Mouse (Mus musculus): ENCODE results near the gene Gm10778. TPM values are rescaled to one million over a fixed set of nuclear protein-coding genes. Genes with fewer than 3 reads are reported as not detected.
"Not testable (repeated sequence)": the region's sequence is repeated elsewhere in the genome, so short reads cannot be mapped to it uniquely, and the experiment has no call there.

Gm10778 gene
- polyA plus RNA-seq, 1 experiment from 2014 or later: 8.2 TPM

- H3K4me2 ChIP-seq (ENCODE audit: low read length); H3K36me3 ChIP-seq (ENCODE audit: control insufficient read depth, insufficient read depth, low read length); H3K9me3 ChIP-seq (ENCODE audit: control insufficient read depth, low read length); ATAC-seq (ENCODE audit: low FRiP score, low TSS enrichment); H3K9ac ChIP-seq (replicated peaks; ENCODE audit: low read length); H3K4me3 ChIP-seq (replicated peaks; ENCODE audit: low read depth, low read length); DNase-seq; H3K27ac ChIP-seq (replicated peaks; ENCODE audit: low read depth, low read length); H3K27me3 ChIP-seq (ENCODE audit: control insufficient read depth, insufficient read depth, low read length): not testable (repeated sequence)
- 40% methylated on average over 4 of the region's 4 CpGs for WGBS
- peaks cover 22% of the 10 kb centered on the region for H3K4me1 ChIP-seq (ENCODE audit: control insufficient read depth, insufficient read depth, low read length)
Measured at GRCm38 (mm10) chr10:81640825-81641224, 8.0 kb upstream of the Gm10778 start.

GRCm38 (mm10) chr10:81641566-81641965 lies 7.3 kb upstream of the Gm10778 start:
- no peak for ATAC-seq (ENCODE audit: low FRiP score, low TSS enrichment)
- Histone ChIP-seq H3K4me3 (replicated peaks; ENCODE audit: low read depth, low read length) (no peak overlapping the region), H3K9me3 (ENCODE audit: control insufficient read depth, low read length) (no peaks in the 10 kb centered on the region), H3K9ac (replicated peaks; ENCODE audit: low read length) (no peak overlapping the region), H3K27ac (replicated peaks; ENCODE audit: low read depth, low read length) (no peak overlapping the region), H3K27me3 (ENCODE audit: control insufficient read depth, insufficient read depth, low read length) (no peaks in the 10 kb centered on the region), H3K36me3 (ENCODE audit: control insufficient read depth, insufficient read depth, low read length) (no peaks in the 10 kb centered on the region), H3K4me1 (ENCODE audit: control insufficient read depth, insufficient read depth, low read length) (peaks cover 22% of the 10 kb centered on the region), H3K4me2 (ENCODE audit: low read length) (peak overlapping the region; percentile 96; the same call in 1 of the 2 replicates)
- DNase-seq: no peak
- 93% methylated on average over 2 of the region's 2 CpGs for WGBS

GRCm38 (mm10) chr10:81641978-81642647 lies 6.7 kb upstream of the Gm10778 start:
- Histone ChIP-seq H3K4me3 (replicated peaks; ENCODE audit: low read depth, low read length) (peak overlapping the region; percentile 70), H3K4me1 (ENCODE audit: control insufficient read depth, insufficient read depth, low read length) (peaks cover 22% of the 10 kb centered on the region)

GRCm38 (mm10) chr10:81642648-81643448 lies 6.0 kb upstream of the Gm10778 start:
- H3K36me3 ChIP-seq (ENCODE audit: control insufficient read depth, insufficient read depth, low read length): no peaks in the 10 kb centered on the region
- peaks cover 22% of the 10 kb centered on the region for H3K4me1 ChIP-seq (ENCODE audit: control insufficient read depth, insufficient read depth, low read length)
- ATAC-seq (ENCODE audit: low FRiP score, low TSS enrichment): no peak; the same call in none of the 2 replicates
- H3K9ac ChIP-seq (replicated peaks; ENCODE audit: low read length): peak overlapping the region; percentile 95
- H3K9me3 ChIP-seq (ENCODE audit: control insufficient read depth, low read length): no peaks in the 10 kb centered on the region
- peak overlapping the region; percentile 70 for H3K4me3 ChIP-seq (replicated peaks; ENCODE audit: low read depth, low read length)
- peak overlapping the region; percentile 96 for H3K27ac ChIP-seq (replicated peaks; ENCODE audit: low read depth, low read length)
- 23% methylated on average over 24 of the region's 24 CpGs for WGBS
- peak overlapping the region; percentile 96 for H3K4me2 ChIP-seq (ENCODE audit: low read length)
- no peak for DNase-seq
- no peaks in the 10 kb centered on the region for H3K27me3 ChIP-seq (ENCODE audit: control insufficient read depth, insufficient read depth, low read length)

More at GRCm38 (mm10) chr10:81641978-81642647, 6.7 kb upstream of the Gm10778 start:
- Histone ChIP-seq H3K9me3 (ENCODE audit: control insufficient read depth, low read length) (no peaks in the 10 kb centered on the region), H3K4me2 (ENCODE audit: low read length) (peak overlapping the region; percentile 96), H3K36me3 (ENCODE audit: control insufficient read depth, insufficient read depth, low read length) (no peaks in the 10 kb centered on the region), H3K27me3 (ENCODE audit: control insufficient read depth, insufficient read depth, low read length) (no peaks in the 10 kb centered on the region), H3K27ac (replicated peaks; ENCODE audit: low read depth, low read length) (no peak overlapping the region), H3K9ac (replicated peaks; ENCODE audit: low read length) (peak overlapping the region; percentile 95)
- 78% methylated on average over 8 of the region's 8 CpGs for WGBS
- no peak for DNase-seq
- no peak for ATAC-seq (ENCODE audit: low FRiP score, low TSS enrichment)

- WGBS: under 1% methylated on average over 75 of the region's 75 CpGs
- Histone ChIP-seq H3K36me3 (ENCODE audit: control insufficient read depth, insufficient read depth, low read length) (no peaks in the 10 kb centered on the region), H3K4me1 (ENCODE audit: control insufficient read depth, insufficient read depth, low read length) (peaks cover 22% of the 10 kb centered on the region), H3K4me2 (ENCODE audit: low read length) (peak overlapping the region; percentile 96), H3K9me3 (ENCODE audit: control insufficient read depth, low read length) (no peaks in the 10 kb centered on the region), H3K27ac (replicated peaks; ENCODE audit: low read depth, low read length) (peak overlapping the region; percentile 96), H3K9ac (replicated peaks; ENCODE audit: low read length) (peak overlapping the region; percentile 95), H3K27me3 (ENCODE audit: control insufficient read depth, insufficient read depth, low read length) (no peaks in the 10 kb centered on the region), H3K4me3 (replicated peaks; ENCODE audit: low read depth, low read length) (peak overlapping the region; percentile 70)
- DNase-seq (peak; percentile 98), ATAC-seq (ENCODE audit: low FRiP score, low TSS enrichment) (peak; percentile 88)
Measured at GRCm38 (mm10) chr10:81643449-81644055, 5.3 kb upstream of the Gm10778 start.

GRCm38 (mm10) chr10:81644162-81644561 lies 4.7 kb upstream of the Gm10778 start:
- Histone ChIP-seq H3K9ac (replicated peaks; ENCODE audit: low read length) (peak overlapping the region; percentile 95; the same call in 1 of the 2 replicates), H3K4me2 (ENCODE audit: low read length) (peak overlapping the region; percentile 96), H3K36me3 (ENCODE audit: control insufficient read depth, insufficient read depth, low read length) (no peaks in the 10 kb centered on the region), H3K4me1 (ENCODE audit: control insufficient read depth, insufficient read depth, low read length) (peaks cover 22% of the 10 kb centered on the region), H3K4me3 (replicated peaks; ENCODE audit: low read depth, low read length) (peak overlapping the region; percentile 70), H3K27me3 (ENCODE audit: control insufficient read depth, insufficient read depth, low read length) (no peaks in the 10 kb centered on the region), H3K27ac (replicated peaks; ENCODE audit: low read depth, low read length) (peak overlapping the region; percentile 96), H3K9me3 (ENCODE audit: control insufficient read depth, low read length) (no peaks in the 10 kb centered on the region)
- 54% methylated on average over 2 of the region's 2 CpGs for WGBS
- no peak for DNase-seq
- ATAC-seq (ENCODE audit: low FRiP score, low TSS enrichment): 0 out of 2 replicates have a peak, but pooled peaks have one; percentile 9

- 93% methylated on average over 18 of the region's 18 CpGs for WGBS
- DNase-seq: no peak
Measured at GRCm38 (mm10) chr10:81644716-81645115, 4.1 kb upstream of the Gm10778 start.

GRCm38 (mm10) chr10:81645391-81645790 lies 3.5 kb upstream of the Gm10778 start:
- no peak for ATAC-seq (ENCODE audit: low FRiP score, low TSS enrichment)
- DNase-seq: no peak

More at GRCm38 (mm10) chr10:81644716-81645115, 4.1 kb upstream of the Gm10778 start:
- no peak overlapping the region for H3K4me2 ChIP-seq (ENCODE audit: low read length)
- H3K36me3 ChIP-seq (ENCODE audit: control insufficient read depth, insufficient read depth, low read length): no peaks in the 10 kb centered on the region
- ATAC-seq (ENCODE audit: low FRiP score, low TSS enrichment): no peak
- H3K4me1 ChIP-seq (ENCODE audit: control insufficient read depth, insufficient read depth, low read length): peaks cover 22% of the 10 kb centered on the region
- no peak overlapping the region for H3K9ac ChIP-seq (replicated peaks; ENCODE audit: low read length)
- no peak overlapping the region for H3K4me3 ChIP-seq (replicated peaks; ENCODE audit: low read depth, low read length)
- no peak overlapping the region for H3K27ac ChIP-seq (replicated peaks; ENCODE audit: low read depth, low read length)
- H3K9me3 ChIP-seq (ENCODE audit: control insufficient read depth, low read length): no peaks in the 10 kb centered on the region
- H3K27me3 ChIP-seq (ENCODE audit: control insufficient read depth, insufficient read depth, low read length): no peaks in the 10 kb centered on the region

More at GRCm38 (mm10) chr10:81645391-81645790, 3.5 kb upstream of the Gm10778 start:
- Histone ChIP-seq H3K36me3 (ENCODE audit: control insufficient read depth, insufficient read depth, low read length) (no peaks in the 10 kb centered on the region), H3K9ac (replicated peaks; ENCODE audit: low read length) (no peak overlapping the region), H3K27me3 (ENCODE audit: control insufficient read depth, insufficient read depth, low read length) (no peaks in the 10 kb centered on the region), H3K27ac (replicated peaks; ENCODE audit: low read depth, low read length) (no peak overlapping the region), H3K4me3 (replicated peaks; ENCODE audit: low read depth, low read length) (no peak overlapping the region), H3K9me3 (ENCODE audit: control insufficient read depth, low read length) (no peaks in the 10 kb centered on the region), H3K4me2 (ENCODE audit: low read length) (no peak overlapping the region), H3K4me1 (ENCODE audit: control insufficient read depth, insufficient read depth, low read length) (peaks cover 27% of the 10 kb centered on the region)
- 91% methylated on average over 4 of the region's 4 CpGs for WGBS
